Mouse (Mus musculus) stomach, postnatal 0 days (tissue): Measurements from ENCODE around the gene Tmem159.

Experiments used
- CTCF ChIP-seq: IDR thresholded peaks from 2 replicates; pipeline ENCODE4 v1.5.1; 2016; ENCODE audit warnings: antibody characterized with exemption, low read depth, mild to moderate bottlenecking, moderate library complexity
- EP300 ChIP-seq: optimal IDR thresholded peaks from 2 replicates; pipeline ENCODE3; 2016; ENCODE audit warnings: antibody characterized with exemption

DNA sequence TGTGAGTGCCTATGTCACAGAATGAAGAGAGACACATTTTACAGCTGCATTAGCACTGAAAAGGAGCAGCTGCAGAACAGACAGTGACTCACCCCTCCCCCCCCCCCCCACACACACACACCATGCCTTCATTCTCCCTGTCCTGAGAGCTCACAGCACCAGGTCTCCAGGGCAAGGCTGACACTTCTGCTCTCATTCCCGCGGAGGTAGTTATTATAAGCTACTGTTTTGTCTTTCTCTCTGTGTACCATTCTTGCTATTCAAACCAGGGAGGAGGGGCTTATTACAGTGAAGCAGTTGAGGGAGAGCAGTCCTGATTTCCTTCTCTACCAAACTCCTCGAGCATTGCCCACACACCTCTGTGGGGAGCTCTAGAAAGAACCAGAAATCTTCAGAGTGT is 33.0 kb upstream of the Tmem159 start:
- no peak for TF ChIP-seq EP300
- TF ChIP-seq CTCF = no peak
